Mouse (Mus musculus) inflammation-experienced regulatory T-cells, adult 16 weeks (primary cell): Measurements from ENCODE around the gene Olfr313. TPM values are rescaled to one million over a fixed set of nuclear protein-coding genes. Genes with fewer than 3 reads are reported as not detected.

Source experiments
- polyA plus RNA-seq: library from polyadenylated mRNA; unstranded; fragments of 100-300 nt; shearing (Covaris generic); gene quantifications from one replicate; pipeline ENCODE4 v1.2.1, GENCODE M21; 2017

Olfr313 gene
- polyA plus RNA-seq = not detected

DNA sequence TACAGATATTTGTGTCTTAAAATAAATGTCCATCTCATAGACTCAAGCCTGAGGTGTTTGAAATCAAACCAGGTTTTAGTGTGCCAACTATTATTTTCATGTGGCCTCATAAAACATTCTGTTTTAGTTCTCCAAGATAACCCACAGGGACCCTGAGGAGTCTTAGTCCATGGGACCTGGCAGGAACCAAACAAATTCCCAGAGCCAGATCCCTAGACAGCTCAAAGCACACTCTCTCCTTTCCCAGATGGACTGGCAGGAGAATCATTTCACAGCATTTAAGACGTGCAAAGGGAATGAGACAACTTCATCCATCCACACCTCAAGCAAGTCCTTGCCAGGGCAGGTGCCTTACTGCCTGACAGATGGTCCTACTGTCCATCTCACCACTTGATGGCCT is at the start of gene Olfr313:
Gene Olfr313 (plus strand): TSS at position 301 of the 400 bp plus-strand sequence.

DNA sequence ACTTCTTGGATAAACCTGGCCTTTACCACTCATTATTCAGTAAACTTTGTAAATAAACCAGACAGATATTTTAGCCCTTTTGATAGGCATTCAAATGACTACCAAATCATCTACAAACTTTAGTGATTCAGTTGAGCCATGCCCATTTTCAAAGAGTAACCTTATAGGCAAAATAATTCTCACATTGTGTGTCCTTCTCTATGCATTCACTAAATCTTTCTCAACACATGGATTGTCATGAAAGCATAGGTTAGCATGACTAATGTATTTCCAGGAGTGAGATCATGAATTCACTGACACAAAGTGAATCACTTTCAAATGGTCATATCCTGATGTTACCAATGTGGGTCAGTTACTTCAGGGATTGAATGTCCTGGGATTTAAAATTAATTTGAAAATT is 41.9 kb upstream of the Olfr313 start, which contains the start of gene Olfr315:
Gene Olfr315 (plus strand): TSS at position 301 of the 400 bp plus-strand sequence.

GRCm38 (mm10) chr11:58782480-58783089 is 32.2 kb upstream of the Olfr313 start, which contains the start of gene Olfr314:
Gene Olfr314 (plus strand): TSS chr11:58782952.

GRCm38 (mm10) chr11:58801558-58802228 is 13.1 kb upstream of the Olfr313 start, which contains the start of gene Fam183b:
Gene Fam183b (minus strand): TSS chr11:58801960.

DNA sequence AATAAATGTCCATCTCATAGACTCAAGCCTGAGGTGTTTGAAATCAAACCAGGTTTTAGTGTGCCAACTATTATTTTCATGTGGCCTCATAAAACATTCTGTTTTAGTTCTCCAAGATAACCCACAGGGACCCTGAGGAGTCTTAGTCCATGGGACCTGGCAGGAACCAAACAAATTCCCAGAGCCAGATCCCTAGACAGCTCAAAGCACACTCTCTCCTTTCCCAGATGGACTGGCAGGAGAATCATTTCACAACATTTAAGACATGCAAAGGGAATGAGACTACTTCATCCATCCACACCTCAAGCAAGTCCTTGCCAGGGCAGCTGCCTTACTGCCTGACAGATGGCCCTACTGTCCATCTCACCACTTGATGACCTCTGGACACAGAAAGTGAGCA is 14.1 kb downstream of the Olfr313 start, which contains the start of gene Olfr312:
Gene Olfr312 (plus strand): TSS at position 301 of the 400 bp plus-strand sequence.

GRCm38 (mm10) chr11:58838951-58839350 is 24.2 kb downstream of the Olfr313 start, which contains the start of gene Olfr311:
Gene Olfr311 (plus strand): TSS chr11:58839251.

GRCm38 (mm10) chr11:58846919-58847461 is 32.2 kb downstream of the Olfr313 start, which contains the start of gene Gm12258:
Gene Gm12258 (plus strand): TSS chr11:58847158.

GRCm38 (mm10) chr11:58867039-58867953 is 52.5 kb downstream of the Olfr313 start, which contains the start of gene 2810021J22Rik:
Gene 2810021J22Rik (plus strand): TSS chr11:58867216.

Other genes with a start within 250 kb of the Olfr313 start
- gene Olfr224, start 244.4 kb upstream of the Olfr313 start, polyA plus RNA-seq = 0.26 TPM
- gene Olfr325, start 237.3 kb upstream of the Olfr313 start, polyA plus RNA-seq = not detected
- not detected for gene Olfr324, start 219.9 kb upstream of the Olfr313 start, polyA plus RNA-seq
- gene 2210407C18Rik, start 198.9 kb upstream of the Olfr313 start, polyA plus RNA-seq = not detected
- not detected for gene Olfr323, start 184.5 kb upstream of the Olfr313 start, polyA plus RNA-seq
- not detected for gene Trim58, start 174.5 kb upstream of the Olfr313 start, polyA plus RNA-seq
- gene Olfr322, start 156.2 kb upstream of the Olfr313 start, polyA plus RNA-seq = not detected
- not detected for gene Olfr320, start 133.9 kb upstream of the Olfr313 start, polyA plus RNA-seq
- gene Olfr319, start 115.8 kb upstream of the Olfr313 start, polyA plus RNA-seq = not detected
- gene Olfr318, start 91.0 kb upstream of the Olfr313 start, polyA plus RNA-seq = not detected
- gene Olfr317, start 75.8 kb upstream of the Olfr313 start, polyA plus RNA-seq = not detected
- not detected for gene Olfr316, start 62.3 kb upstream of the Olfr313 start, polyA plus RNA-seq
- gene Olfr315, start 41.8 kb upstream of the Olfr313 start, polyA plus RNA-seq = not detected
- not detected for gene Olfr314, start 32.0 kb upstream of the Olfr313 start, polyA plus RNA-seq
- not detected for gene Fam183b, start 13.0 kb upstream of the Olfr313 start, polyA plus RNA-seq
- gene Olfr312, start 14.2 kb downstream of the Olfr313 start, polyA plus RNA-seq = not detected
- not detected for gene Olfr311, start 24.3 kb downstream of the Olfr313 start, polyA plus RNA-seq
- gene Gm12258, start 32.2 kb downstream of the Olfr313 start, polyA plus RNA-seq = 14.7 TPM
- gene 2810021J22Rik, start 52.2 kb downstream of the Olfr313 start, polyA plus RNA-seq = 16.0 TPM
- gene Zfp39, start 89.2 kb downstream of the Olfr313 start, polyA plus RNA-seq = 16.8 TPM
- gene Btnl10, start 102.9 kb downstream of the Olfr313 start, polyA plus RNA-seq = not detected
- gene Rnf187, start 123.9 kb downstream of the Olfr313 start, polyA plus RNA-seq = 12.3 TPM
- 17.8 TPM for gene Hist3h2ba, start 133.9 kb downstream of the Olfr313 start, polyA plus RNA-seq
- gene Hist3h2a, start 139.7 kb downstream of the Olfr313 start, polyA plus RNA-seq = 23.3 TPM
- 0.11 TPM for gene Trim17, start 139.7 kb downstream of the Olfr313 start, polyA plus RNA-seq
- 45.5 TPM for gene Trim11, start 163.1 kb downstream of the Olfr313 start, polyA plus RNA-seq